Mouse (Mus musculus) testis, adult 2 months (tissue): ENCODE data around the gene 2010106E10Rik. TPM values are rescaled to one million over a fixed set of nuclear protein-coding genes. Genes with fewer than 3 reads are reported as not detected.

Experiments used
- H3K27ac ChIP-seq: fragments of 200-500 bp; 2 replicates; pipeline ENCODE4 v1.5.1; 2012; ENCODE audit warnings: low read depth, low read length; ENCODE audit not compliant: control insufficient read depth, insufficient read depth
- H3K27me3 ChIP-seq: fragments of 200-500 bp; 2 replicates; pipeline ENCODE4 v1.6.1; 2012; ENCODE audit warnings: mild to moderate bottlenecking, low read length, moderate library complexity; ENCODE audit not compliant: control insufficient read depth, insufficient read depth
- H3K36me3 ChIP-seq: fragments of 200-500 bp; 2 replicates; pipeline ENCODE4 v1.6.1; 2012; ENCODE audit warnings: mild to moderate bottlenecking, low read length; ENCODE audit not compliant: control insufficient read depth, insufficient read depth
- H3K4me1 ChIP-seq: fragments of 200-500 bp; 2 replicates; pipeline ENCODE4 v1.6.1; 2012; ENCODE audit warnings: low read length; ENCODE audit not compliant: control insufficient read depth, insufficient read depth
- H3K4me3 ChIP-seq: fragments of 200-500 bp; 2 replicates; pipeline ENCODE4 v1.5.1; 2012; ENCODE audit warnings: low read depth, mild to moderate bottlenecking, low read length, moderate library complexity, mixed read lengths; ENCODE audit not compliant: control insufficient read depth
- CTCF ChIP-seq: fragments of 200-500 bp; IDR thresholded peaks from 2 replicates; pipeline ENCODE4 v1.5.1; 2012; ENCODE audit warnings: low read depth, mild to moderate bottlenecking, inconsistent platforms, low read length, moderate library complexity; ENCODE audit not compliant: control insufficient read depth, insufficient read depth, insufficient replicate concordance
- POLR2A ChIP-seq: fragments of 200-500 bp; IDR thresholded peaks from 2 replicates; pipeline ENCODE4 v1.6.1; 2012; ENCODE audit warnings: low read depth, mild to moderate bottlenecking, inconsistent platforms, low read length, moderate library complexity; ENCODE audit not compliant: control insufficient read depth
- polyA plus RNA-seq: library from polyadenylated mRNA; depleted of rRNA; stranded (reverse); fragments of >200 nt; gene quantifications from 2 replicates; pipeline ENCODE4 v1.2.3, GENCODE M21; 2012; rRNA removed

2010106E10Rik gene
- not detected in 2 replicates for polyA plus RNA-seq

GRCm38 (mm10) chrX:112494974-112495373 is at the start of gene 2010106E10Rik:
Gene 2010106E10Rik (plus strand): TSS chrX:112495274.
- TF ChIP-seq CTCF (no peak), POLR2A (no peak)
- H3K4me3 ChIP-seq = no peak within 1 kb of the TSS
- H3K36me3 ChIP-seq = no peaks in the 10 kb centered on the region
- no peaks in the 10 kb centered on the region for H3K27me3 ChIP-seq
- no peaks in the 10 kb centered on the region for H3K4me1 ChIP-seq
- H3K27ac ChIP-seq = no peak within 1 kb of the TSS

GRCm38 (mm10) chrX:112505651-112506050 is 10.6 kb downstream of the 2010106E10Rik start:
- no peaks in the 10 kb centered on the region for H3K36me3 ChIP-seq
- no peaks in the 10 kb centered on the region for H3K4me1 ChIP-seq
- H3K27ac ChIP-seq = no peak overlapping the region
- TF ChIP-seq CTCF = no peak
- no peak for TF ChIP-seq POLR2A
- H3K4me3 ChIP-seq = no peak overlapping the region
- H3K27me3 ChIP-seq = no peaks in the 10 kb centered on the region

GRCm38 (mm10) chrX:112524755-112525154 is 29.7 kb downstream of the 2010106E10Rik start:
- TF ChIP-seq POLR2A = no peak
- no peak for TF ChIP-seq CTCF
- Histone ChIP-seq H3K36me3 (no peaks in the 10 kb centered on the region), H3K4me3 (no peak overlapping the region), H3K4me1 (no peaks in the 10 kb centered on the region), H3K27me3 (no peaks in the 10 kb centered on the region), H3K27ac (no peak overlapping the region)

GRCm38 (mm10) chrX:112543115-112543514 is 48.0 kb downstream of the 2010106E10Rik start:
- no peak for TF ChIP-seq POLR2A
- TF ChIP-seq CTCF = no peak
- H3K27ac ChIP-seq = no peak overlapping the region
- H3K36me3 ChIP-seq = no peaks in the 10 kb centered on the region
- no peaks in the 10 kb centered on the region for H3K27me3 ChIP-seq
- H3K4me3 ChIP-seq = no peak overlapping the region
- H3K4me1 ChIP-seq = no peaks in the 10 kb centered on the region

GRCm38 (mm10) chrX:112567716-112568115 is 72.6 kb downstream of the 2010106E10Rik start:
- Histone ChIP-seq H3K4me3 (no peak overlapping the region), H3K27ac (no peak overlapping the region), H3K36me3 (no peaks in the 10 kb centered on the region), H3K27me3 (no peaks in the 10 kb centered on the region), H3K4me1 (no peaks in the 10 kb centered on the region)
- TF ChIP-seq CTCF (no peak), POLR2A (no peak)

- TF ChIP-seq POLR2A (peak; percentile 75; the same call in 1 of the 2 replicates), CTCF (no peak)
- no peaks in the 10 kb centered on the region for H3K4me1 ChIP-seq
- peak within 1 kb of the TSS; percentile 83 for H3K4me3 ChIP-seq
- no peaks in the 10 kb centered on the region for H3K36me3 ChIP-seq
- H3K27ac ChIP-seq = peak within 1 kb of the TSS; percentile 93
- no peaks in the 10 kb centered on the region for H3K27me3 ChIP-seq
Observed at GRCm38 (mm10) chrX:112600511-112601305, 105.6 kb downstream of the 2010106E10Rik start, which contains the start of gene Zfp711. Gene Zfp711 (plus strand): TSS chrX:112600526.

- H3K27ac ChIP-seq = peak overlapping the region; percentile 93
Observed at GRCm38 (mm10) chrX:112601306-112602120, 106.4 kb downstream of the 2010106E10Rik start.

More at GRCm38 (mm10) chrX:112601306-112602120, 106.4 kb downstream of the 2010106E10Rik start:
- TF ChIP-seq CTCF (no peak), POLR2A (no peak)
- Histone ChIP-seq H3K36me3 (no peaks in the 10 kb centered on the region), H3K4me3 (peak overlapping the region; percentile 83), H3K4me1 (no peaks in the 10 kb centered on the region), H3K27me3 (no peaks in the 10 kb centered on the region)

Other genes starting within 250 kb of the 2010106E10Rik start
- 0.88 and 1.1 TPM in 2 replicates for gene Apool, start 183.9 kb upstream of the 2010106E10Rik start, polyA plus RNA-seq
- gene Satl1, start 88.5 kb upstream of the 2010106E10Rik start, polyA plus RNA-seq = 22.1 and 23.6 TPM in 2 replicates
- gene Zfp711, start 105.3 kb downstream of the 2010106E10Rik start, polyA plus RNA-seq = 2.9 and 4.3 TPM in 2 replicates
- gene Pof1b, start 203.4 kb downstream of the 2010106E10Rik start, polyA plus RNA-seq = not detected in 2 replicates